Comparison of ENCODE assay signal across 8 mouse cellular contexts in the genomic region with DNA sequence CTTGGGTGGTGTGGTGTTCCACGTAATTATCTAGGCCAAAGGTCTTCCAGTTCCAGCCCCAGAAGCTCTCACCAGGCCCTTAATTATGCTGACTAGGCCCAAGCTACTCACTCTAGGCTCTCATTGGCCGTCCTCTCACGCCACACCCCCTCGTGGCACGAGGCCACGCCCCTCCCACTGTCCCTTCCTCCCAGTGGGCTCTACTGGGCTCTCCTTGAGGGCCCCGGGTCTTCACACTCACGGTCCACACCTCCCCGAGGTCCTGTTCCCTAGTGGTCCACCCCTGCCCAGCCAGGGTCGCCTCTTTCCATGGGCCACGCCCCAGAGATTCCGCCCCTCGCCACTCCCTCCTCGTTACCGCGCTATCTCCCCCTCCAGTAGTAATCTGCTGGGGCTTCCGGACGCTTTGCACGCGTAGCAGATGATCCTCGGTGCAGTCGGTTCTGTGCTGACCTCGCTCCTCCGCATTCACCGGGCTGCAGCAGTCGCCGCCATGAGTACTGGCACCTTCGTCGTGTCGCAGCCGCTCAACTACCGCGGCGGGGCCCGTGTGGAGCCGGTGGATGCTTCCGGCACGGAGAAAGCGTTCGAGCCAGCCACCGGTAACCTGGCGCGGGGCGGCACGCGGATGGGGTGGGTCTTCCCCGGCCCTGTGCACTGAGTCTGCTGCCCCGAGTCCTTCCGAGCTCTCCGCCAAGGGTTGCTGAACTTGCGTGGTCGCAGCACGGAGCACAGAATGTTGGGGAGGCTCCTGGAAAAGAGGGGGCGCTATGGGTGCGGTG. TPM values are rescaled to one million over a fixed set of nuclear protein-coding genes. Genes with fewer than 3 reads are reported as not detected.
DNase-seq lines count a peak whose midpoint lies in the region; ATAC-seq and TF ChIP-seq lines count a peak whose summit lies in the region.

Gene Aldh9a1 (plus strand): TSS at position 177 of the 782 bp plus-strand sequence.

- peak; percentile 98 for DNase-seq in 416B (ENCODE audit: low read depth)
- DNase-seq in heart, adult 8-10 months (ENCODE audit: low spot score) = peak; percentile 92
- peak; percentile 98 for DNase-seq in kidney, adult 9 months
- DNase-seq in limb, embryonic 14.5 days (ENCODE audit: low spot score) = peak; percentile 88
- DNase-seq in midbrain, postnatal 0 days (ENCODE audit: low spot score) = peak; percentile 89
- DNase-seq in spleen, postnatal 14 days (ENCODE audit: low spot score in 2 of 2) = peak; percentile 75 to 83

- no peaks in the 10 kb centered on the region for H3K4me1 ChIP-seq in bone marrow, adult 2 months (ENCODE audit: control insufficient read depth, insufficient read depth, low read length)
- 0 out of 2 replicates have a peak, but pooled peaks cover 2% of the 10 kb centered on the region for H3K4me1 ChIP-seq in embryonic facial prominence, embryonic 15.5 days
- no peaks in the 10 kb centered on the region for H3K4me1 ChIP-seq in limb, embryonic 14.5 days (ENCODE audit: control insufficient read depth, insufficient read depth, low read length)
- no peaks in the 10 kb centered on the region; the same call in 1 of the 2 replicates for H3K4me1 ChIP-seq in midbrain, postnatal 0 days (ENCODE audit: insufficient read depth, low read length)

- H3K4me3 ChIP-seq in bone marrow, adult 2 months (replicated peaks; ENCODE audit: control insufficient read depth, low read depth, low read length) = peak within 1 kb of the TSS; percentile 87
- peak within 1 kb of the TSS; percentile 63 for H3K4me3 ChIP-seq in embryonic facial prominence, embryonic 15.5 days (replicated peaks)
- peak within 1 kb of the TSS; percentile 69 for H3K4me3 ChIP-seq in limb, embryonic 14.5 days (replicated peaks; ENCODE audit: low read length)
- peak within 1 kb of the TSS; percentile 76 for H3K4me3 ChIP-seq in midbrain, postnatal 0 days (ENCODE audit: low read depth, low read length)

- peak; percentile 76; the same call in 1 of the 2 replicates for TF ChIP-seq POLR2A in bone marrow, adult 2 months (IDR thresholded peaks at IDR 0.05; ENCODE audit: borderline replicate concordance, control insufficient read depth, low read depth, low read length)
- TF ChIP-seq POLR2A in limb, embryonic 14.5 days (IDR thresholded peaks at IDR 0.05; ENCODE audit: borderline replicate concordance, extremely low read depth, insufficient read depth, insufficient read length) = 0 out of 2 replicates have a peak, but pooled peaks have one; percentile 18

- peaks cover 11% of the 10 kb centered on the region; the same call in 1 of the 2 replicates for H3K36me3 ChIP-seq in embryonic facial prominence, embryonic 15.5 days
- peaks cover 5% of the 10 kb centered on the region; the same call in 1 of the 2 replicates for H3K36me3 ChIP-seq in limb, embryonic 14.5 days (ENCODE audit: control insufficient read depth, insufficient read depth, low read length)
- H3K36me3 ChIP-seq in midbrain, postnatal 0 days (ENCODE audit: insufficient read depth, low read length) = peaks cover 9% of the 10 kb centered on the region

- no peaks in the 10 kb centered on the region for H3K27me3 ChIP-seq in embryonic facial prominence, embryonic 15.5 days
- H3K27me3 ChIP-seq in limb, embryonic 14.5 days (ENCODE audit: control insufficient read depth, insufficient read depth, low read length) = no peaks in the 10 kb centered on the region
- no peaks in the 10 kb centered on the region for H3K27me3 ChIP-seq in midbrain, postnatal 0 days (ENCODE audit: insufficient read depth, low read length)

- H3K9ac ChIP-seq in embryonic facial prominence, embryonic 15.5 days = peak within 1 kb of the TSS; percentile 42
- H3K9ac ChIP-seq in limb, embryonic 14.5 days (ENCODE audit: low read depth, low read length, severe bottlenecking) = peak within 1 kb of the TSS; percentile 71
- peak within 1 kb of the TSS; percentile 83 for H3K9ac ChIP-seq in midbrain, postnatal 0 days (replicated peaks; ENCODE audit: low read length, poor library complexity, severe bottlenecking)

- H3K4me2 ChIP-seq in embryonic facial prominence, embryonic 15.5 days (replicated peaks) = peak within 1 kb of the TSS; percentile 82
- peak within 1 kb of the TSS; percentile 81 for H3K4me2 ChIP-seq in limb, embryonic 14.5 days (replicated peaks; ENCODE audit: low read depth, low read length, severe bottlenecking)
- peak within 1 kb of the TSS; percentile 79 for H3K4me2 ChIP-seq in midbrain, postnatal 0 days (ENCODE audit: low read depth, low read length, poor library complexity, severe bottlenecking)

- peak; percentile 96 for ATAC-seq in embryonic facial prominence, embryonic 15.5 days (ENCODE audit: insufficient number of reproducible peaks, low FRiP score, low TSS enrichment, low read depth)
- peak; percentile 94 for ATAC-seq in limb, embryonic 14.5 days (ENCODE audit: low FRiP score, low read depth)
- ATAC-seq in midbrain, postnatal 0 days (ENCODE audit: low FRiP score) = peak; percentile 99

- H3K27ac ChIP-seq in bone marrow, adult 2 months (ENCODE audit: control insufficient read depth, insufficient read depth, low read depth, low read length, poor library complexity) = peak within 1 kb of the TSS; percentile 94
- H3K27ac ChIP-seq in embryonic facial prominence, embryonic 15.5 days (replicated peaks) = peak within 1 kb of the TSS; percentile 86
- H3K27ac ChIP-seq in limb, embryonic 14.5 days (replicated peaks; ENCODE audit: low read depth, low read length) = peak within 1 kb of the TSS; percentile 59; the same call in 1 of the 2 replicates
- H3K27ac ChIP-seq in midbrain, postnatal 0 days (ENCODE audit: low read depth, low read length) = peak within 1 kb of the TSS; percentile 87

- peak; percentile 2; the same call in 1 of the 2 replicates for TF ChIP-seq CTCF in bone marrow, adult 2 months (IDR thresholded peaks at IDR 0.05; ENCODE audit: control insufficient read depth, insufficient read depth, low read length)
- peak; percentile 3; the same call in 1 of the 2 replicates for TF ChIP-seq CTCF in midbrain, postnatal 0 days (IDR thresholded peaks at IDR 0.05)

- under 1% methylated on average over 55 of the region's 55 CpGs for WGBS in bone marrow, adult 2 months
- WGBS in embryonic facial prominence, embryonic 15.5 days = under 1% methylated on average over 55 of the region's 55 CpGs
- WGBS in limb, embryonic 14.5 days = 3% methylated on average over 52 of the region's 55 CpGs
- under 1% methylated on average over 54 of the region's 55 CpGs for WGBS in midbrain, postnatal 0 days

- no peaks in the 10 kb centered on the region for H3K9me3 ChIP-seq in embryonic facial prominence, embryonic 15.5 days (replicated peaks)
- H3K9me3 ChIP-seq in limb, embryonic 14.5 days (ENCODE audit: control insufficient read depth, low read length) = no peaks in the 10 kb centered on the region
- no peaks in the 10 kb centered on the region for H3K9me3 ChIP-seq in midbrain, postnatal 0 days (ENCODE audit: low read length)

RNA-seq across cellular contexts. Expression of gene Aldh9a1, which starts in this region (rescaled TPM):
- polyA plus RNA-seq in bone marrow, adult 2 months (2011; ENCODE audit: insufficient read depth, insufficient read length, low replicate concordance, missing spikeins) = 14.1 and 23.8 TPM in 2 replicates
- 47.3 and 49.2 TPM in 2 replicates for polyA plus RNA-seq in embryonic facial prominence, embryonic 15.5 days (2015; fragmentation: Nextera tagmentation; extraction: Ambion mirVana)
- 10 to 100 TPM; 15.1 to 27.6 (median 20.4) TPM for total RNA-seq in heart, adult 8-10 months (2022)
- 28.3 and 32.7 TPM in 2 replicates for polyA plus RNA-seq in limb, embryonic 14.5 days (2012; rRNA removed)
- 46.7 and 57.4 TPM in 2 replicates for polyA plus RNA-seq in limb, embryonic 14.5 days (2014; fragmentation: Nextera tagmentation; extraction: Ambion mirVana)
- total RNA-seq in midbrain, postnatal 0 days (2014; rRNA removed) = 11.4 and 12.3 TPM in 2 replicates
- polyA plus RNA-seq in midbrain, postnatal 0 days (2015; fragmentation: Nextera tagmentation; extraction: Ambion mirVana) = 40.1 and 41.5 TPM in 2 replicates

Comparison
In these comparisons a context has a peak if more than half of its experiments do, and no peak if none do; other contexts are left out.
1. Peak in every context shown above with its lines: DNase-seq, ATAC-seq, H3K4me3 ChIP-seq and H3K27ac ChIP-seq.